Mouse (Mus musculus) C2C12 (cell line): ENCODE data around the gene Bsx.

Source experiments
- CTCF ChIP-seq: IDR thresholded peaks from one replicate; pipeline ENCODE4 v1.5.1; 2011; ENCODE audit not compliant: control insufficient read depth, insufficient read depth, insufficient read length
- MAX ChIP-seq: IDR thresholded peaks from one replicate; pipeline ENCODE4 v1.6.1; 2011; ENCODE audit warnings: mild to moderate bottlenecking, control low read depth
- MYOD1 ChIP-seq: IDR thresholded peaks from one replicate; pipeline ENCODE4 v1.6.1; 2011; ENCODE audit warnings: low read depth; ENCODE audit not compliant: control insufficient read depth, insufficient read length
- MYOG ChIP-seq: IDR thresholded peaks from one replicate; pipeline ENCODE4 v1.6.1; 2011; ENCODE audit not compliant: control insufficient read depth, insufficient read length; ENCODE audit errors: extremely low read depth
- USF1 ChIP-seq: IDR thresholded peaks from one replicate; pipeline ENCODE4 v1.6.1; 2011; ENCODE audit warnings: low read depth, mild to moderate bottlenecking, control low read depth, moderate library complexity

DNA sequence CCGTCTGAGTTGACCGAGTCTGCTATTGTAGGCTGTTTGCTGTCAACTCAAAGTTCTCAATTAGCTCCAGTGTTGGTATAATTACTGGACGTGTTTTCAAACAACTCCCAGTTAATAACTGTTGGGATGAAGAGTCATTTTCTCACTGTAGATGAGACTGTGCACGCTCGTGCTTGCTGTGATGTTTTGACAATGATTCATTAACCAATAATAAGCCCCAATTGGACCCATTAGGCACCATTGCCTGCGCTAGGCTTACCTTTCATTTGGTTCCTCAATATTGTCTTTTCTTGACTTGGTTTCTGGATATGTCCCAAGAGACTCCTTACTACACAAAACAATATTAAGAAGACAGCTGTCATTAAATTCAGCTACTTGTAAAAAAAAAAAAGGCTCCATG, 18.5 kb downstream of the Bsx start:
- TF ChIP-seq CTCF = no peak
- no peak for TF ChIP-seq MYOG
- TF ChIP-seq MYOD1 = no peak
- no peak for TF ChIP-seq MAX
- TF ChIP-seq USF1 = no peak
